8 mouse cellular contexts compared by ENCODE assay signal in the genomic region with DNA sequence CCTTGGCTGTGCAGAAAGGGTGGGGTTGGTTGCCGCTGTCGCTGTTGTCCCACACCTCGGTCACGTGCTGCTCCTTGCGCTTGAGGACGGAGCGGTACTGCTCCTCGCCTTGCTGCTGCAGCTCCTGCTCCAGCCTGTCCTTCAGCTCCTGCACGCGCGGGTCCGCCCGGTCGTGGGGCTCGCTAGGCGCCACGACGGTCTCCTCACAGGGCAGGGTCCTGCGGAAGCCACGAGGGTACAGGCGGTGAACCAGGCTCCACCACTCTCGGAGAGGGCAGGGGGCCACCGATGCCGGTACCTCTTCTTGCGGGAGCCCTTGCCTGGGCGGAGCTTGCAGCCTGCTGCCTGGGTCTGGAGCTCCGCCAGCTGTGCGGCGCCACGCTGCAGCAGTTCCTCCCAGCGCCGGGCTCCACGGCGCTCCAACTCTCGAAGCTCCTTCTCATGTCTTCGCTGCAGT. TPM values are rescaled to one million over a fixed set of nuclear protein-coding genes. Genes with fewer than 3 reads are reported as not detected.
DNase-seq lines count a peak whose midpoint lies in the region; ATAC-seq and TF ChIP-seq lines count a peak whose summit lies in the region.

No protein-coding gene starts in this region.

- peak; percentile 69 for DNase-seq in gastrocnemius, postnatal 10 days
- no peak for DNase-seq in gastrocnemius, postnatal 36 days
- DNase-seq in adrenal gland, postnatal 10 days: peak; percentile 75
- DNase-seq in forebrain, embryonic 11.5 days (ENCODE audit: low spot score): peak; percentile 76
- DNase-seq in lung, postnatal 0 days (ENCODE audit: low spot score): peak; percentile 76
- DNase-seq in right cerebral cortex, postnatal 10 days (ENCODE audit: low spot score in 2 of 2): peak; percentile 79 to 80
- no peak for DNase-seq in layer of hippocampus, postnatal 36 days

- H3K9me3 ChIP-seq in forebrain, embryonic 11.5 days (ENCODE audit: control insufficient read depth, low read length): no peaks in the 10 kb centered on the region
- no peaks in the 10 kb centered on the region for H3K9me3 ChIP-seq in intestine, embryonic 16.5 days (ENCODE audit: control insufficient read depth, low read length)
- H3K9me3 ChIP-seq in lung, postnatal 0 days (ENCODE audit: low read length): no peaks in the 10 kb centered on the region

- TF ChIP-seq EP300 in lung, postnatal 0 days (IDR thresholded peaks at IDR 0.05): no peak

- H3K9ac ChIP-seq in forebrain, embryonic 11.5 days (ENCODE audit: low read length): peak overlapping the region; percentile 38
- peak overlapping the region; percentile 62 for H3K9ac ChIP-seq in intestine, embryonic 16.5 days (ENCODE audit: low read depth, low read length)
- no peak overlapping the region for H3K9ac ChIP-seq in lung, postnatal 0 days (replicated peaks; ENCODE audit: low read depth)

- H3K27me3 ChIP-seq in forebrain, embryonic 11.5 days (ENCODE audit: control insufficient read depth, insufficient read depth, low read length): peaks cover 60% of the 10 kb centered on the region
- H3K27me3 ChIP-seq in intestine, embryonic 16.5 days (replicated peaks; ENCODE audit: control insufficient read depth, insufficient read depth, low read length): peaks cover 51% of the 10 kb centered on the region
- H3K27me3 ChIP-seq in lung, postnatal 0 days (replicated peaks; ENCODE audit: insufficient read depth, low read length): peaks cover 53% of the 10 kb centered on the region

- peak overlapping the region; percentile 63 for H3K4me2 ChIP-seq in forebrain, embryonic 11.5 days (ENCODE audit: low read depth, low read length, severe bottlenecking)
- peak overlapping the region; percentile 85 for H3K4me2 ChIP-seq in intestine, embryonic 16.5 days (ENCODE audit: low read depth, low read length)
- H3K4me2 ChIP-seq in lung, postnatal 0 days (replicated peaks; ENCODE audit: low read depth, low read length): peak overlapping the region; percentile 59

- peak; percentile 59 for ATAC-seq in forebrain, embryonic 11.5 days (replicated peaks; ENCODE audit: low FRiP score)
- ATAC-seq in intestine, embryonic 16.5 days: peak; percentile 78
- peak; percentile 72 for ATAC-seq in lung, postnatal 0 days

- H3K36me3 ChIP-seq in forebrain, embryonic 11.5 days (ENCODE audit: control insufficient read depth, insufficient read depth, low read length): no peaks in the 10 kb centered on the region
- H3K36me3 ChIP-seq in intestine, embryonic 16.5 days (ENCODE audit: control insufficient read depth, insufficient read depth, low read length): no peaks in the 10 kb centered on the region
- no peaks in the 10 kb centered on the region for H3K36me3 ChIP-seq in lung, postnatal 0 days (ENCODE audit: insufficient read depth, low read length)

- peaks cover 12% of the 10 kb centered on the region for H3K4me1 ChIP-seq in forebrain, embryonic 11.5 days (replicated peaks; ENCODE audit: control insufficient read depth, insufficient read depth, low read length)
- peaks cover 11% of the 10 kb centered on the region; the same call in 1 of the 2 replicates for H3K4me1 ChIP-seq in intestine, embryonic 16.5 days (ENCODE audit: control insufficient read depth, insufficient read depth, low read length)
- H3K4me1 ChIP-seq in lung, postnatal 0 days (ENCODE audit: insufficient read depth, low read depth, low read length): peaks cover 8% of the 10 kb centered on the region; the same call in 1 of the 2 replicates

- no peak overlapping the region for H3K27ac ChIP-seq in forebrain, embryonic 11.5 days (ENCODE audit: low read depth, low read length)
- H3K27ac ChIP-seq in intestine, embryonic 16.5 days (ENCODE audit: low read length): no peak overlapping the region
- H3K27ac ChIP-seq in lung, postnatal 0 days (ENCODE audit: low read length): no peak overlapping the region

- intact Hi-C loops in gastrocnemius, postnatal 36 days (cut with DNase I): no loop called here

- TF ChIP-seq CTCF in lung, postnatal 0 days (IDR thresholded peaks at IDR 0.05): no peak

- peak overlapping the region; percentile 31 for H3K4me3 ChIP-seq in forebrain, embryonic 11.5 days (ENCODE audit: low read depth, low read length)
- H3K4me3 ChIP-seq in intestine, embryonic 16.5 days (ENCODE audit: low read length): peak overlapping the region; percentile 49
- H3K4me3 ChIP-seq in lung, postnatal 0 days (ENCODE audit: low read depth, low read length): peak overlapping the region; percentile 21

- WGBS in forebrain, embryonic 11.5 days: under 1% methylated on average over 36 of the region's 36 CpGs
- 1% methylated on average over 36 of the region's 36 CpGs for WGBS in intestine, embryonic 16.5 days
- 0% methylated on average over 35 of the region's 36 CpGs for WGBS in lung, postnatal 0 days

RNA-seq across cellular contexts. Expression of a gene that starts 7.3 kb away (rescaled TPM):
- under 1 TPM in 1 of 2 experiments, not detected in 1; 0.09 TPM for total RNA-seq in gastrocnemius, postnatal 10 days (2021)
- not detected for total RNA-seq in gastrocnemius, postnatal 36 days (2021)
- under 1 TPM; 0.09 to 0.15 TPM for total RNA-seq in adrenal gland, postnatal 10 days (2021)
- polyA plus RNA-seq in forebrain, embryonic 11.5 days (2014; fragmentation: Nextera tagmentation; extraction: Ambion mirVana): not detected in 2 replicates
- polyA plus RNA-seq in intestine, embryonic 16.5 days (2015; fragmentation: Nextera tagmentation; extraction: Ambion mirVana): 0.15 and 0.22 TPM in 2 replicates
- polyA plus RNA-seq in lung, postnatal 0 days (2015; fragmentation: Nextera tagmentation; extraction: Ambion mirVana): 0.02 and 0.05 TPM in 2 replicates
- total RNA-seq in layer of hippocampus, postnatal 36 days (2021): 10 to 100 TPM; 14.6 to 16.9 TPM

RNA-seq across cellular contexts. Expression of a gene that starts 17.2 kb away (rescaled TPM):
- total RNA-seq in gastrocnemius, postnatal 10 days (2021): 1 to 10 TPM in 1 of 2 experiments, under 1 TPM in 1; 0.40 to 1.1 TPM
- under 1 TPM; 0.26 to 0.52 TPM for total RNA-seq in gastrocnemius, postnatal 36 days (2021)
- 1 to 10 TPM; 1.8 to 3.0 TPM for total RNA-seq in adrenal gland, postnatal 10 days (2021)
- 0.33 and 0.45 TPM in 2 replicates for polyA plus RNA-seq in forebrain, embryonic 11.5 days (2014; fragmentation: Nextera tagmentation; extraction: Ambion mirVana)
- polyA plus RNA-seq in intestine, embryonic 16.5 days (2015; fragmentation: Nextera tagmentation; extraction: Ambion mirVana): 0.99 and 1.3 TPM in 2 replicates
- 1.6 TPM in 2 replicates for polyA plus RNA-seq in lung, postnatal 0 days (2015; fragmentation: Nextera tagmentation; extraction: Ambion mirVana)
- 1 to 10 TPM; 2.3 to 2.5 TPM for total RNA-seq in layer of hippocampus, postnatal 36 days (2021)

RNA-seq across cellular contexts. Expression of a gene that starts 34.5 kb away (rescaled TPM):
- total RNA-seq in gastrocnemius, postnatal 10 days (2021): 1 to 10 TPM; 6.0 to 8.6 TPM
- total RNA-seq in gastrocnemius, postnatal 36 days (2021): 1 to 10 TPM; 3.8 to 4.9 TPM
- total RNA-seq in adrenal gland, postnatal 10 days (2021): 10 to 100 TPM; 27.3 to 27.9 TPM
- polyA plus RNA-seq in forebrain, embryonic 11.5 days (2014; fragmentation: Nextera tagmentation; extraction: Ambion mirVana): 28.6 and 30.4 TPM in 2 replicates
- polyA plus RNA-seq in intestine, embryonic 16.5 days (2015; fragmentation: Nextera tagmentation; extraction: Ambion mirVana): 21.9 and 24.1 TPM in 2 replicates
- polyA plus RNA-seq in lung, postnatal 0 days (2015; fragmentation: Nextera tagmentation; extraction: Ambion mirVana): 34.5 and 35.9 TPM in 2 replicates
- total RNA-seq in layer of hippocampus, postnatal 36 days (2021): 10 to 100 TPM; 64.8 to 66.9 TPM

RNA-seq across cellular contexts. Expression of a gene that starts 48.0 kb away (rescaled TPM):
- total RNA-seq in gastrocnemius, postnatal 10 days (2021): under 1 TPM; 0.33 to 0.43 TPM
- total RNA-seq in gastrocnemius, postnatal 36 days (2021): under 1 TPM; 0.20 to 0.31 TPM
- total RNA-seq in adrenal gland, postnatal 10 days (2021): 10 to 100 TPM in 1 of 2 experiments, 1 to 10 TPM in 1; 8.0 to 13.6 TPM
- polyA plus RNA-seq in forebrain, embryonic 11.5 days (2014; fragmentation: Nextera tagmentation; extraction: Ambion mirVana): 1.2 and 2.2 TPM in 2 replicates
- polyA plus RNA-seq in intestine, embryonic 16.5 days (2015; fragmentation: Nextera tagmentation; extraction: Ambion mirVana): 1.8 and 2.0 TPM in 2 replicates
- 1.1 and 2.0 TPM in 2 replicates for polyA plus RNA-seq in lung, postnatal 0 days (2015; fragmentation: Nextera tagmentation; extraction: Ambion mirVana)
- 10 to 100 TPM; 50.0 to 55.4 TPM for total RNA-seq in layer of hippocampus, postnatal 36 days (2021)

RNA-seq across cellular contexts. Expression of a gene that starts 51.4 kb away (rescaled TPM):
- total RNA-seq in gastrocnemius, postnatal 10 days (2021): 1 to 10 TPM; 5.7 to 8.5 TPM
- 10 to 100 TPM; 13.8 to 15.4 TPM for total RNA-seq in gastrocnemius, postnatal 36 days (2021)
- 1 to 10 TPM; 3.2 to 5.5 TPM for total RNA-seq in adrenal gland, postnatal 10 days (2021)
- polyA plus RNA-seq in forebrain, embryonic 11.5 days (2014; fragmentation: Nextera tagmentation; extraction: Ambion mirVana): 0.36 and 0.87 TPM in 2 replicates
- polyA plus RNA-seq in intestine, embryonic 16.5 days (2015; fragmentation: Nextera tagmentation; extraction: Ambion mirVana): 0.93 and 1.2 TPM in 2 replicates
- 4.3 and 4.7 TPM in 2 replicates for polyA plus RNA-seq in lung, postnatal 0 days (2015; fragmentation: Nextera tagmentation; extraction: Ambion mirVana)
- 1 to 10 TPM; 6.4 to 6.5 TPM for total RNA-seq in layer of hippocampus, postnatal 36 days (2021)

Comparison
In these comparisons a context has a peak if more than half of its experiments do, and no peak if none do; other contexts are left out.
1. DNase-seq: peak in gastrocnemius, postnatal 10 days (single experiment), adrenal gland, postnatal 10 days (single experiment), forebrain, embryonic 11.5 days (single experiment), lung, postnatal 0 days (single experiment) and right cerebral cortex, postnatal 10 days (2 of 2); none in gastrocnemius, postnatal 36 days (0 of 2) and layer of hippocampus, postnatal 36 days (0 of 2).
2. RNA of a gene that starts 7.3 kb away (total RNA-seq): 14.6 to 16.9 TPM in layer of hippocampus, postnatal 36 days; 0.09 to 0.15 TPM in adrenal gland, postnatal 10 days, 0.09 TPM in gastrocnemius, postnatal 10 days and not detected in gastrocnemius, postnatal 36 days; every median in the first group is over 10 times any median in the second.
3. Peak in every context shown above with its lines, with median percentiles within 50 percentile points of each other: ATAC-seq, H3K4me2 ChIP-seq and H3K4me3 ChIP-seq.